Comparison of ENCODE assay signal across 20 mouse cellular contexts in genomic region chr12:34998778-34999467, GRCm38 (mm10). TPM values are rescaled to one million over a fixed set of nuclear protein-coding genes. Genes with fewer than 3 reads are reported as not detected.
"Had no signal": no experiment of that assay in that cellular context is flagged by ENCODE, and none has a peak within 500 bp of the region (broad histone marks: within the 10 kb centered on the region; RNA-seq: fewer than 3 reads in every experiment).

No protein-coding gene starts in this region.

- H3K27me3 ChIP-seq: limb, embryonic 13.5 days; midbrain, embryonic 13.5 days had no signal

- H3K9me3 ChIP-seq: limb, embryonic 13.5 days; midbrain, embryonic 13.5 days had no signal

- H3K36me3 ChIP-seq: limb, embryonic 13.5 days; midbrain, embryonic 13.5 days had no signal

- H3K27ac ChIP-seq: layer of hippocampus, adult 2 months; limb, embryonic 13.5 days; liver, embryonic 14.5 days; midbrain, embryonic 13.5 days; stomach, postnatal 0 days had no signal

- H3K4me2 ChIP-seq: limb, embryonic 13.5 days; midbrain, embryonic 13.5 days had no signal

- H3K9ac ChIP-seq: limb, embryonic 13.5 days; liver, embryonic 14.5 days; midbrain, embryonic 13.5 days had no signal

- ATAC-seq: lung, postnatal 0 days; midbrain, embryonic 13.5 days had no signal

- H3K4me3 ChIP-seq: layer of hippocampus, adult 2 months; limb, embryonic 13.5 days; midbrain, embryonic 13.5 days had no signal

- H3K4me1 ChIP-seq: limb, embryonic 13.5 days; midbrain, embryonic 13.5 days had no signal

- DNase-seq: kidney, adult 18-20 months; kidney, postnatal 10 days; kidney, postnatal 4 days; left cerebral cortex, postnatal 4 days; lung, adult 2 months; lung, postnatal 36 days; right cerebral cortex, postnatal 14 days; thymus, postnatal 4 days had no signal

RNA-seq across cellular contexts. Expression of gene Prps1l1, which starts 14.4 kb away (rescaled TPM):
- total RNA-seq: layer of hippocampus, adult 2 months; layer of hippocampus, postnatal 14 days; left cerebral cortex, adult 18-20 months; left cerebral cortex, postnatal 10 days; left cerebral cortex, postnatal 4 days; liver, adult 2 months; monocyte, adult 5-6 weeks had no signal
- polyA plus RNA-seq: kidney, embryonic 14.5 days; limb, embryonic 13.5 days; liver, adult 2 months; liver, embryonic 14.5 days; lung, adult 2 months; lung, postnatal 0 days; stomach, postnatal 0 days had no signal
